ENCODE assay signal across 7 mouse cellular contexts in the genomic region with DNA sequence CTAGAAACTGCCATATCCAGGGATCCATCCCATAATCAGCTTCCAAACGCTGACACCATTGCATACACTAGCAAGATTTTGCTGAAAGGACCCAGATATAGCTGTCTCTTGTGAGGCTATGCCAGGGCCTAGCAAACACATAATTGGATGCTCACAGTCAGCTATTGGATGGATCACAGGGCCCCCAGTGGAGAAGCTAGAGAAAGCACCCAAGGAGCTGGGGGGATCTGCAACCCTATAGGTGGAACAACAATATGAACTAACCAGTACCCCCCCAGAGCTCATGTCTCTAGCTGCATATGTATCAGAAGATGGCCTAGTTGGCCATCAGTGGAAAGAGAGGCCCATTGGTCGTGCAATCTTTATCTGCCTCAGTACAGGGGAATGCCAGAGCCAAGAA.
DNase-seq lines count a peak whose midpoint lies in the region; TF ChIP-seq lines count a peak whose summit lies in the region.
"Not testable (repeated sequence)": the region's sequence is repeated elsewhere in the genome, so short reads cannot be mapped to it uniquely, and the experiment has no call there.

No protein-coding gene starts in this region.

- TF ChIP-seq POLR2A in thymus, adult 2 months (IDR thresholded peaks at IDR 0.05; ENCODE audit: control insufficient read depth, extremely low read depth, insufficient read depth, low read length, poor library complexity): not testable (repeated sequence)

- H3K27ac ChIP-seq in thymus, adult 2 months (ENCODE audit: control insufficient read depth, insufficient read depth, low read length): peak overlapping the region; percentile 90

- H3K27me3 ChIP-seq in thymus, adult 2 months (ENCODE audit: control insufficient read depth, insufficient read depth, low read length): not testable (repeated sequence)

- WGBS in thymus, adult 2 months: 71% methylated on average over 2 of the region's 2 CpGs

- not testable (repeated sequence) for H3K4me3 ChIP-seq in thymus, adult 2 months (ENCODE audit: control insufficient read depth, insufficient read depth, low read length)

- peak; percentile 10 for DNase-seq in T-cell, adult 2 months (ENCODE audit: low spot score)
- peak; percentile 65 to 78 for DNase-seq in thymus, adult 18-20 months
- DNase-seq in thymus, adult 2 months: peak; percentile 71
- peak; percentile 77 for DNase-seq in thymus, postnatal 14 days
- peak; percentile 75 for DNase-seq in thymus, postnatal 25 days
- DNase-seq in thymus, postnatal 36 days: peak; percentile 71 to 83
- peak; percentile 67 for DNase-seq in thymus, postnatal 4 days

- not testable (repeated sequence) for H3K4me1 ChIP-seq in thymus, adult 2 months (replicated peaks; ENCODE audit: control insufficient read depth, insufficient read depth, low read length)

- not testable (repeated sequence) for TF ChIP-seq CTCF in thymus, adult 2 months (IDR thresholded peaks at IDR 0.05; ENCODE audit: borderline replicate concordance, control insufficient read depth, extremely low read depth, insufficient read depth, low read length, poor library complexity)

- H3K36me3 ChIP-seq in thymus, adult 2 months (ENCODE audit: control insufficient read depth, insufficient read depth, low read length): not testable (repeated sequence)

Comparison
In these comparisons a context has a peak if more than half of its experiments do, and no peak if none do; other contexts are left out.
1. DNase-seq: peak in every context shown above with its lines; median percentile 77 in thymus, postnatal 14 days; 77 in thymus, postnatal 36 days; 75 in thymus, postnatal 25 days; 72 in thymus, adult 18-20 months; 71 in thymus, adult 2 months; 67 in thymus, postnatal 4 days; 10 in T-cell, adult 2 months.